Mouse (Mus musculus) heart, adult 18-20 months (tissue): Measurements from ENCODE around the gene Psmd2. TPM values are rescaled to one million over a fixed set of nuclear protein-coding genes. Genes with fewer than 3 reads are reported as not detected.
"Not testable (repeated sequence)": the region's sequence is repeated elsewhere in the genome, so short reads cannot be mapped to it uniquely, and the experiment has no call there.

Experiments
- DNase-seq, 2 experiments: peaks; one replicate each; pipeline ENCODE4 v3.0.0; 2021 to 2022; ENCODE audit warnings: mixed read lengths in 1 of 2
- total RNA-seq, 2 experiments: library from RNA; stranded (reverse); gene quantifications; 2 replicates each; pipeline ENCODE4 v1.2.3; 2021

Psmd2 gene
- total RNA-seq, 2 experiments from 2014 or later = 208 to 217 TPM

DNA sequence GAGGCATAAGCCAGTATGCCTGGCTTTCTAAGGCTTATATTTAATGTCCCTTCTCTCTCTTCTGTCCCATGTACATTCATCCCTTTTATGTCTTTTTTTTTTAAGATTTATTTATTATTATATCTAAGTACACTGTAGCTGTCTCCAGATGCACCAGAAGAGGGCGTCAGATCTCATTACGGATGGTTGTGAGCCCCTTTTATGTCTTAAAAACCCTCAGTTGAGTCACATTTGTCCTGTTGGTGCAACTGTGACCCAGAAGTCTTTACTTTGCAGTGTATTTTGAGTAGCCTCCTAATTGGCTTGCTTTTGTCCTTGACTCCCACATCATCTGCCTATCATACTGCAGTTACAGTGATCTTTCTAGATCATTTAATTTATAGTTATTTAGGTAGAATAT lies 1.9 kb downstream of the Psmd2 start:
- DNase-seq = no peak

DNA sequence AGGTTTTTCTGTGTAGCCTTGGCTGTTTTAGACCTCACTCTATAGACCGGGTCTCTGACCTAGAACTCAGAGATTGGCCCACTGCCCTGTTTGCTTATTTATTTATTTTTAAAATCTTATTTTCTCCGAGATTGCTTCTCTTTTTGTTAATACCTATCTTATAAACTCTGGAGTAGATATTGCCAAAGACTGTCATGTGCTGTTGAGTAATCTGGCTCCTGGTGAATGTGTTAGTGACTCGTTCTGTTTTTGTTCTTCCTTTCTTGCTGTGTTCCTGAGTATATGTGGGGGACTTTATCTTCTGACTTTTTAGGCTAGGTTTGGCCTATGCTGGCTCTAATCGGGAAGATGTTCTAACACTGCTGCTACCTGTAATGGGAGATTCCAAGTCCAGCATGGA lies 6.2 kb downstream of the Psmd2 start:
- DNase-seq = no peak

DNA sequence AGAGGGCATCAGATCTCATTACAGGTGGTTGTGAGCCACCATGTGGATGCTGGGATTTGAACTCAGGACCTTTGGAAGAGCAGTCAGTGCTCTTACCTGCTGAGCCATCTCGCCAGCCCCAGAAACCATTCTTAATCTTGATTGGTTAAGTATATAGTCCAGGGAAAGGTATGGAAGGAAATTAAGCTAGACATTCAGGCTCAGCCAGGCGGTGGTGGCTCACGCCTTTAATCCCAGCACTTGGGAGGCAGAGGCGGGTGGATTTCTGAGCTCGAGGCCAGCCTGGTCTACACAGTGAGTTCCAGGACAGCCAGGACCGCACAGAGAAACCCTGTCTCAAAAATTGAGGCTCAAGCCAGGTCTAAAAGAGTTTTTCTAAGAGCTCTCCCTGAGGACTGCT lies 16.6 kb downstream of the Psmd2 start, which contains the start of gene Eif4g1:
Eif4g1 (plus strand) TSS at position 301 of the 400 bp plus-strand sequence.
- DNase-seq = not testable (repeated sequence)

DNA sequence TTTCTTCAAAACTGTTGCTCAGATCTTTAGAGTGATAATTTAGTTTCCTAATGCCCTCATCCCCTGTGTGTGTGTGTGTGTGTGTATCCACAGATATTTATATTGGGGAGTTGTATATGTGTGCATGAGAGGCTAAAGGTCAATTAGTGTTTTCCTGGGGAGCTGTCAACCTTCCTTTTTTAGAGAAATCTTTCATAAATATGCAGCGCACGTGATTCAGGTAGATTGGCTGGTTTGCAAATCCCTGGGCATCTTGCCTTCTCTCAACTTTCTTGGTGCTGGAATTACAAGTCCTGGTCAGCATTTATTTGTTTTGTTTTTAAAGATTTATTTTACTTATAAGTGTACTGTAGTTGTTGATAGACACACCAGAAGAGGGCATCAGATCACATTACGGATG lies 18.8 kb downstream of the Psmd2 start:
- no peak for DNase-seq

DNA sequence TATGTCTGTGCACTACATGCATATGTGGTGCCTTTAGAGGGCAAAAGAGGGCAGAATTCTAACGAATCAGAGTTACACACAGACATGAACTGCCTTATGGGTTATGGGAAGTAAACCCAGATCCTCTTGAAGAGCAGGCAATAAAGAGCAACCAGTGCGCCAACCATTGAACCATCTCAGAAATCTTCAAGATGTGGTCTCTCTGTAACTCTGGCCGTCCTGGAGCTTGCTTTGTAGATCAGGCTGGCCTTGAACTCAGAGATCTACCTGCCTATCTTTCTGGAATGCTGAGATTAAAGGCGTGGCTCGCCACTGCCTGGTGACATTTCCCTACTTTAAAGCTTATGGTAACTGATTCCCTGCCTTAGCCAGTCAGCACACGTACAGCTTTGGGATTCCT lies 20.4 kb downstream of the Psmd2 start:
- no peak for DNase-seq

DNA sequence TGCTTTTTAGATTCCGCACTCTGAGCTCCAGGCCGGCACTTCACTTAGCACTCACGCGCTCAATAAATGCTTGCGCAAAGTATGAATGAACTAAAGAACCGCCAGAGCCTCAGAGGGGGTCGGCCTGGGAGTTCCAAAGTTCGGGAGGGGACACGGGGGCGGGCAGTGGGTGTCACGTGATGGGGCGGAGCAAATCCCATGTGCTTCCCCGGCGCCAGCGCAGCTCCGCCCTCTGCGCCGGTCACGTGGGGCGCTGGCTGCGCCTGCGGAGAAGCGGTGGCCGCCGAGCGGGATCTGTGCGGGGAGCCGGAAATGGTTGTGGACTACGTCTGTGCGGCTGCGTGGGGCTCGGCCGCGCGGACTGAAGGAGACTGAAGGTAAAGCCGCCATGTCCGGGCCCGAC lies 21.0 kb downstream of the Psmd2 start:
- peak; percentile 97 for DNase-seq

DNA sequence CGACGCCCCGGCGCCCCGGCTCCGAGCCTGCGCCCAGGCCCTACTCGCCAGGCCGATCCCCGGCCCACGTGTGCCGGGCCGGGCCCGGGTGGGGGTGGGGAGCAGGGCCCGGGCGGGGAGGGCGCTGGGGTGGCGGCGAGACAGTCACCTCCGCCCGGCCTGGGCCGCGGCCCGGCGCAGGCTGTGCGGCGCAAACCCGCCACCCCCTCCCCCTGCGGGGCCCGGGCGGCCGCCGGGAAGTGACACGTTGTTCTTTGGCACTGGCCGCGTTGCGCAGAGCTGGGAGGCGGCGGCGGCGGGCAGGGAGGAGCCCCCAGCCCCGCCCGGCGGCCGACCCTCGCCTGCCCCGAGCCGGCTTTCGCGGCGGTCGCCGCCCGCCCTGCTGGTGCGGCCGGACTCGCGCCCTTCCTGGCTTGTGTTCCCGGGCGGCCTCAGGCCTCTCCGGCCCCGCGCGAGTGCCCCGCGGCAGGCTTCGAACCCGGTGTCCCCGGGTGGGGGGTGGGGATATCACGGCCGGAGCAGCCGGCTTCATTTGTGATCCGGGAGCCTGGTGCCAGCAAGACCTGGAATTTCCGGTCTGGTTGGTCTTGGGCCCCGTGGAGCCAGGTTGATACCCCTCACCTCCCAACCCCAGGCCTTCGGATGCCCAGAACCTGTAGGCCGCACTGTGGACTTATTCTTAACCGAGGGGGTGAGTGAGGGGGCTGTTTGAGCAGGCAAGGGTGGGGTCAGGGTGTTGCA lies 21.7 kb downstream of the Psmd2 start:
- DNase-seq = peak; percentile 72 to 84

DNA sequence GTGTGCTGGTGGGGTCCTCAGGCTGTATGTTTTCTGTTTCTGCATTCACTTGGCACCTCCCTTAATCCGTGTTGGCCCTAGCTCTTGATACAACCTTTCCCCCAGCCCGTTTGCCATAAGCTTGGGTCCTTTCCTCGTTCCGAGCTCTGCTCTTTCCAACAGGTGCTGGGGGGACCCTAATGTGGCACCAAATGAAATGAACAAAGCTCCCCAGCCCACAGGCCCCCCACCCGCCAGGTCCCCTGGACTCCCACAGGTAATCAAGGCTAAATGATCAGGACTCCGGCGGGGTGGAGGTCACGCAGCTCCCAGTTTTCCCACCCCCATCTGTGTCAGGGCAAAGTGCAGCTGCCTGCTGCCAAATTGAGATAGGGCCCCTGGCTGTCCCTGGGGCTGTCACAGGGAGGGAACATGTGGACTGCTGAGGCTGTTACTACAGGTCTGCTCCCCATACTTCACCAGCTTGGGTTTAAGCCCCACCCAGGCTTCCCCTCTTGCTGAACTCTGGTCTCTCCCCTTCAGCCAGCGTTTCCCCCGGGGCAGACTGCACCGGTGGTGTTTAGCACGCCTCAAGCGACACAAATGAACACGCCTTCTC lies 22.4 kb downstream of the Psmd2 start:
- peak; percentile 42 to 51 for DNase-seq

DNA sequence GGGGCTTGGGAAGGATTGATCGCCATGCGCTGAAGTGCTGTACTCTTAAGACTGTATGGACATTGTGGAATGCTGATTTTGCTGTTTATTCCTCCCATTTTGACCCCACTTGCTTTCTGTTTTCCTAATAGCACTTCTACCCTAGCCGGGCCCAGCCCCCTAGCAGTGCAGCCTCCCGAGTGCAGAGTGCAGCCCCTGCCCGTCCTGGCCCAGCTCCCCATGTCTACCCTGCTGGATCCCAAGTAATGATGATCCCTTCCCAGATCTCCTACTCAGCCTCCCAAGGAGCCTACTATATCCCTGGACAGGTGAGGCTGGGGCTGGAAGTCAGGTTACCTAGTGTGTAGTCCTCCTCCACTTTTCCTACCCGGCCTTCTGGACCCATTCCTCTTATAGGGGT lies 23.8 kb downstream of the Psmd2 start:
- DNase-seq = no peak

DNA sequence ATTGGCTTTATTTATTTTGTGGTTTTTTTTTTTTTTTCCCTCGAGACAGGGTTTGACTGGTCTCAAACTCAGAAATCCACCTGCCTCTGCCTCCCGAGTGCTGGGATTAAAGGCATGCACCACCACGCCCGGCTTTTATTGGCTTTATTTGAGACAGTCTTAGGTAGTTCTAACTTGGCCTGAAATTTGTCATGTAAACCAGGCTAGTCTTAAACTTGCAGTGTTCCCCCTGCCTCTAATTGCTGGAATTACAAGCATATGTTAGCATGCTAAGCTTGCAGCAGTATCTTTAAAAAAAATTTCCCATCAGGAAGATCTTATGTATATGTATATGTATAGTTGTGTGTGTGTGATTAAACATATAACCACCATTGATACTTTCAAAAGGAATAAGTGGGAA lies 25.2 kb downstream of the Psmd2 start:
- DNase-seq = no peak

DNA sequence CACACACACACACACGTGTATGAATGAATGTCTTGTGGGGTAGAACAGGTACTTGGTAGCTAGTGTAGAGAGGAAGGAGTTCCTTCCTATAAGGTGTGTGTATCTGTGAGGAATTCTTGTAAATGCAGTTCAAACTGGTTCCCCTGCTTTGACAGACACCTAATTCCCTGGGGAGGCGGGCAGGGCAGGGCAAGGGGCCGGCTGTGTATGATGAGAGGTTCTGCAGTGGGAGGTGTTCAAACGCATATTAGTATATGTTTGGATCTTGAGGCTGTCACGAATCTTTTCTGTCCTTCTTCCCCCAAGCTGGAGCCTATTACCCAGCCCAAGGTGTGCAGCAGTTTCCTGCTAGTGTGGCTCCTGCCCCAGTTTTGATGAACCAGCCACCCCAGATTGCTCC lies 25.9 kb downstream of the Psmd2 start:
- DNase-seq = no peak

DNA sequence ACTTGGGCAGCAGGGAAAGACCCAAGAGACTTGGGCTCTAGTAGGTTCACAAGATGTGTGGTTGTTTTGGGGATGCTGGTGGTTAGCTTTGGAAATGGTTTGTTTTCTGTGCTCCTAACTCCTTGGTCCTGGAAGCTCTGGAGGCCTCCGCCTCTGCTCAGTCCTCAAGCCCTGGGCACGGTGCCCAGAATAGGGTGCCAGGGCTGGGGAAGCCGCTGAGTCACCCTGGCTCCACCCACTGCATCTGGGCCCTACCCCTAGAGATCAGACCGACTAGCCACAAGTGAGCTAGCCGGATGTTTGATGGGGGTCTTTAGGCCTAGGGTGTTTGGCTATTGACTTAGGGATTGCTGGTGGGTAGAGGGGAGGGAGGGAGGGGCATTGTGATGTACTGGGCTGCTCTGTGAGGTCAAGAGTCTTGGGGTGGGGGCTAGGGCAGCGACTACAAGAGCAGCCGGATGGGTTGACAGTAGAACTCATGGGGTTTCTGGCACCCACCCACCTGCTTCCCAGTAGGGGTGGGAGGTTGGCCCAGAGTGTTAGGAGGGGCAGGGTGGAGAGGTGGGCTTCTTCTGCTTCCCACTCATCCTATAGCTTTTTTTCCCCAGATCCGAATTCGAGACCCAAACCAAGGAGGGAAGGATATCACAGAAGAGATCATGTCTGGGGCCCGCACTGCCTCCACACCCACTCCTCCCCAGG lies 26.7 kb downstream of the Psmd2 start:
- DNase-seq = peak; percentile 87 to 92

DNA sequence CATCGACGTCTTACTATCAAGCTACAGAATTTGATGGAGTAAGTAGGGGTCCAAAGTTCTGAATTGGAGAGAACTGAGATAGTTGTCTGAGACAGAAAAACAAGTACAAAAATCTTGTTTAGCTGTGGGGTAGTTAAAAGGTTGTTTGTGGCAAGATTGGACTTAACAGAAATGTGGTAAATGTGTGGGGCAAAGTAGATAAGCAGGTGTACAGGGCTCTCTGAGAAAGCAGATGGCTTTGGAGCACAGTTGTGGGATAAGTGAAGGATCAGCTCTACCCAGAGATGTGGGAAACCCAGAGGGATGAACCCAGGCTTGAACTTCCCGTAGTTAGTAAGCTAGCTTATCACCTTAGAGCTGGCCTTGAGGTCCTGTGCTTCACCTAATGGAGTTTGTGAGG lies 39.3 kb downstream of the Psmd2 start:
- no peak for DNase-seq

DNA sequence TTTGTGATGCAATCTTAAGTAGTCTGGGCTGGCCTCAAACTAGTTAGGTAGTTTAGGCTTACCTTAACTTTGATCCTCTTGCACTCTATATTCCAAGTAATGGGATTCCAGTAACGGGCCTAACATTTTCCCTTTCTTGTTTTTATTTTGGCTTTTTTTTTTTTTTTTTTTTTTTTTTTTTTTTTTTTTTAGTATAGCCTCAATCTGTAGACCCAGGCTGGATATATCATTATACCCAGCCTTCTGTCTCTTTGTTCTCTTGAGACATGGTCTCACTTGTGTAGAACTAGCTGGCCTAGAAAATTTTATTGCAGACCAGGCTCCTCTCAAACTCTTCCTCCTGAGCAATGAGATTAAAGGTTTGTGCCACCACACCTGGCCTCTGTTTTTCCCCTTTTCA lies 40.2 kb downstream of the Psmd2 start:
- no peak for DNase-seq

DNA sequence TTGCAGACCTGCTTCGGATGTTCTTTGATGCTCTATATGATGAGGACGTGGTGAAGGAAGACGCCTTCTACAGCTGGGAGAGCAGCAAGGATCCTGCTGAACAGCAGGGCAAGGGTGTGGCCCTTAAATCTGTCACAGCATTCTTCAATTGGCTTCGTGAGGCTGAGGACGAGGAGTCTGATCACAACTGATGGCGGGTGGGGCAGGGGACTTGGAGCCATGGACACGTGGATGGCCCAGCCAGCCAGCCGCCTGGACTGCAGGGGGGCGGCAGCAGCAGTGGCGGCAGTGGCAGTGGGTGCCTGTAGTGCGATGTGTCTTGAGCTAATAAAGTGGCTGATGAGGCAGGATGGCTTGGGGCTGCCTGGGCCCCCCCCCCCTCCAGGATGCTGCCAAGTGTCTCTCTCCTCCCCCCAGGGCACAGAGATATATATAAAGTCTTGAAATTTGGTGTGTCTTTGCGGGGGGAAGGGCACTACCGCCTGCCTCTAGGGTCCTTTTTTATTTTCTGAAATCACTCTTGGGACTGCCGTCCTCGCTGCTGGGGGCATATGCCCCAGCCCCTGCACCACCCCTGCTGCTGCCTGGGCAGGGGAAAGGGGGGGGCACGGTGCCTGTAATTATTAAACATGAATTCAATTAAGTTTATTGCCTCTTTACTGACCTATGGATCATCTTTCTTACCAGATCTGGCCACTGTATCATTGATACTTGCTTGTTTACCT lies 41.0 kb downstream of the Psmd2 start:
- no peak for DNase-seq

DNA sequence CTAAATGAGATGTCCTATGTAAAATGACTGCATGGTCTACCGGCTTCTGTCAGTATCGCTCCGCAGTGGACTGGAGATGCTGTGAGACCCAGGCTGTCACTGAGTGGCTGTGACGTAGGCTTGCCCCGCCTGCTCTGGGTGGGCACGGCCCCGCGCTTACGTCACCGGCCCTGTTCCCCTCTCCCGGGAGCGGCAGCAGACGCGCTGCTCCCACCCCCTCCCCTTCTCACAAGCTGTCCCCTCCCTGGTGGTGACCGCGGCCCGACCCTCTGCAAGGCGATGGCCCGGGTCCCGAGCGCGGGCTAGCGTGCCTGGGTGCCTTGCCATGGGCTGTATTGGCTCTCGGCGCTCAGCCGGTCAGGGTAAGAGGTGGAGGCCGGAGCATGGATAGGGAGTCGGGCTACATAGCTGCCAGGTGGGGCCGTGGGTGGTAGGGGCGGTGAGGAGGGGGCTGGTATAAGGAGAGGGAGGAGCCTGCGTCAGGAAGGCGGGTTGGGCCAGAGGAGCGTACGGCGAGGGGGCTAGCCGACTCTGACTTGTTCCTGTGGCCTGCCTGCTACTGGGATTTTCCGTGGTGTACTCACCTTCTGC lies 41.8 kb downstream of the Psmd2 start, which contains the start of gene Fam131a:
Fam131a (plus strand) TSS at position 131 of the 591 bp plus-strand sequence.
- peak; percentile 92 to 94 for DNase-seq

DNA sequence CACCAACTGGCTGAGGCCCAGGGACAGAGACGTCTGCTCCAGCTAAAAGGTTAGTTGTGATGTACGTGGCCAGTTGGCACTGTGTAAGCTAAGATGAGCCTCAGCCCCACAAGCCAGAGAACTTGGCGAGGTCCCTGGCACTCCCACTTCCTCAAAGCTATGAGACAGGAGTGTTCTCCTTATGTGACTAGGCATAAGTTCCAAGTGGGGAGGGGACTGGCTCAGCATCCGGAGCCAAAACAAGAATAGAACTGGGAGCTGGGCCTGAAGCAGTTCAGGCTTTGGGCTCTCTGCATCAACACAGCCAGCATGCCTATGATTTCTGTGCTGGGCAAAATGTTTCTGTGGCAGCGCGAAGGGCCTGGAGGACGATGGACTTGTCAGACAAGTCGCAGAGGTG lies 43.3 kb downstream of the Psmd2 start:
- DNase-seq = peak; percentile 70 to 80

DNA sequence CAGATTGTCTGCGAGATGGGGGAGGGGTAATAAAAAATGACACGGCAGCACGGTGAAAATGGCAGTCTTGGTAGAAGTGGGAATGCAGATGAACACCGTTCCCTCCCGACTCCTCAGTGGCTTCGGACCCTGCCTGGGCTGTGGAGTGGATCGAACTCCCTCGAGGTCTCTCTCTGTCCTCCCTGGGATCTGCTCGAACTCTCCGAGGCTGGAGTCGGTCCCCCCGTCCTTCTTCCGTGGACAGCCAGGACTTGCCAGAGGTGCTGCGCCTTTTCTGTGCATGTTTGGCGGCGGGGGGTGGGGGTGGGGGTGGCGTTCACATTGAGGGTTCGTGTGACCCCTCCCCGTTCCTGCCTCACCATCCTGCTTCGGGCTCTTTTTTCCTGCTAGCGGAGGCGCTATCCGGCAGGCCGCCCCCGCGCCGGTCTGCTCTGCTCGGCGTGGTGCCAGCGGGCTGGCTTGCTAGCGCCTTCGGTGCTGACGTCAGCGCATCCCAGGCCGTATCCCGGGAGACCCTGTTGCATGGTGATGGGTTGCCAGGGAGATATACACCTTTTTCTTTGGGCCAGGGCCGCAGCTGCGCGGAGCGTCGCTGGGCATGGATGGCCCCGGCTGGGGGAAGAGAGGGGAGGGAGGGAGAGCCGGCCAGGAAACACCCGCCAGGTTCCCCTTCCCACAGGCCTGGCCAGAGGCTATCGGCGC lies 44.3 kb downstream of the Psmd2 start:
- peak; percentile 86 to 91 for DNase-seq

DNA sequence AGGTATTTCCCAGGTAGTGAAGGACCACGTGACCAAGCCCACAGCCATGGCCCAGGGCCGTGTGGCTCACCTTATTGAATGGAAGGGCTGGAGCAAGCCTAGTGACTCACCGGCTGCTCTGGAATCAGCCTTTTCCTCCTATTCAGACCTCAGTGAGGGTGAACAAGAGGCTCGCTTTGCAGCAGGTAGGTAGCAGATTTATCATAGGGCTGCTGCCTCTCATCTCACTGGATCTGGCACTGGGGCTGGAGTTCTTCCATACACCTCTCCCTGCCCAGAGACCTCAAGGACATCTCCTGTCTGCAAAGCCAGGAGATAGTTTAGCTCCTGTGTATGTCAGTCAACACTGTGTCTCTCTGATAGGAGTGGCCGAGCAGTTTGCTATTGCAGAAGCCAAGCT lies 47.8 kb downstream of the Psmd2 start:
- no peak for DNase-seq

DNA sequence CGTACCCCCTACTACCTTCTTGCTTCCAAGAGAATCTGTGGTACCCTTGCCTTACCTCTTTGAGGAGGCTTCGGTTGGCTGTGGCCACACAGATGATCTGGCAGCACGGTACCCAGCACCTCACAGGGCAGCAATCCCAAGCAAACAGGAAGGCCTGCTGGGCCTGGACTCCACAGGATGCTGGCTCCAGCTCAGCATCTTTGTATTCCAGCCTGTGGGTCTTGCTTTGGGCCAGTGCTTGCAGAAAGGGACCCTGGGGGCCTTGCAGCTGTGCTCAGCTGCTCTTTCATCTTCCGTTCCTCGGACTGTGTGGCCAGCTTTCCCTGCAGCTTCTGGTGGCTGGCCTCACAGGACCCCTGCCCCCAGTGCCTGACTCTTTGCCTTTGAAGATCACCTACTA lies 48.6 kb downstream of the Psmd2 start:
- DNase-seq = no peak

DNA sequence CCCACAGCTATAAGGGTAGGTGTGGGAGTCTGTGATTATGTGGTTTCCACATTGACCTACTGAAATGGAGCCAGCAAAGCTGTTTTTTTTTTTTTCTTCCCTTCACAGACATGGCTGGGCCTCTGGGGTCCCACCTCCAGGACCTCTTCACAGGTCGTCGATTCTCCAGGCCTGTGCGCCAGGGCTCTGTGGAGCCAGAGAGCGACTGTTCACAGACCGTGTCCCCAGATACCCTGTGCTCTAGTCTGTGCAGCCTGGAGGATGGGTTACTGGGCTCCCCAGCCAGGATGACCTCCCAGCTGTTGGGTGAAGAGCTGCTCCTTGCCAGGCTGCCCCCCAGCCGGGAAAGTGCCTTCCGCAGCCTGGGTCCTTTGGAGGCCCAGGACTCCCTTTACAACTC lies 49.9 kb downstream of the Psmd2 start:
- DNase-seq = no peak
